Mouse (Mus musculus) megakaryocyte, embryonic 14.5 days (primary cell): ENCODE data around the gene Chp1. TPM values are rescaled to one million over a fixed set of nuclear protein-coding genes. Genes with fewer than 3 reads are reported as not detected.
"Not testable (repeated sequence)": the region's sequence is repeated elsewhere in the genome, so short reads cannot be mapped to it uniquely, and the experiment has no call there.

Source experiments
- H3K27me3 ChIP-seq: replicated peaks from 2 replicates; pipeline ENCODE3; 2012; ENCODE audit warnings: inconsistent platforms
- H3K36me3 ChIP-seq: replicated peaks from 2 replicates; pipeline ENCODE3; 2012; ENCODE audit warnings: low read length, inconsistent platforms, mixed read lengths
- H3K4me1 ChIP-seq: 2 replicates; pipeline ENCODE4 v1.6.1; 2012; ENCODE audit warnings: inconsistent platforms
- H3K4me3 ChIP-seq: replicated peaks from 2 replicates; pipeline ENCODE3; 2012; ENCODE audit warnings: moderate library complexity, mild to moderate bottlenecking, inconsistent platforms
- H3K9me3 ChIP-seq: 2 replicates; pipeline ENCODE4 v1.6.1; 2012; ENCODE audit warnings: inconsistent platforms
- FLI1 ChIP-seq: IDR thresholded peaks from 2 replicates; pipeline ENCODE4 v1.6.1; 2012; ENCODE audit warnings: low read length, inconsistent platforms, mixed read lengths
- GATA1 ChIP-seq: IDR thresholded peaks from 3 replicates; pipeline ENCODE4 v1.6.1; 2012; ENCODE audit warnings: mixed read lengths, low read length, inconsistent platforms, borderline replicate concordance
- polyA plus RNA-seq: library from polyadenylated mRNA; stranded (reverse); fragments of >175 nt; gene quantifications from 2 replicates; pipeline ENCODE4 v1.2.3, GENCODE M21; 2012; ENCODE audit warnings: low replicate concordance; ENCODE audit not compliant: insufficient read depth

The Chp1 gene
- polyA plus RNA-seq = 9.7 and 15.1 TPM in 2 replicates

- Histone ChIP-seq H3K4me1 (peaks cover 30% of the 10 kb centered on the region), H3K27me3 (no peaks in the 10 kb centered on the region), H3K9me3 (no peaks in the 10 kb centered on the region), H3K4me3 (peak within 1 kb of the TSS; percentile 92), H3K36me3 (peaks cover 11% of the 10 kb centered on the region)
- no peak for TF ChIP-seq GATA1
- TF ChIP-seq FLI1 = no peak
Measured at GRCm38 (mm10) chr2:119547522-119548370, at the start of gene Chp1, which contains the start of gene Exd1. Chp1 (plus strand) TSS chr2:119547697. Exd1 (minus strand) TSS chr2:119547627.

- peaks cover 5% of the 10 kb centered on the region for H3K27me3 ChIP-seq
- TF ChIP-seq GATA1 = no peak
- no peak for TF ChIP-seq FLI1
- H3K4me1 ChIP-seq = peaks cover 7% of the 10 kb centered on the region
- no peaks in the 10 kb centered on the region for H3K36me3 ChIP-seq
- H3K9me3 ChIP-seq = no peaks in the 10 kb centered on the region
- H3K4me3 ChIP-seq = no peak overlapping the region
Measured at GRCm38 (mm10) chr2:119498859-119499258, 48.6 kb upstream of the Chp1 start.

- H3K27me3 ChIP-seq = peaks cover 5% of the 10 kb centered on the region
- H3K36me3 ChIP-seq = no peaks in the 10 kb centered on the region
- no peaks in the 10 kb centered on the region for H3K9me3 ChIP-seq
- TF ChIP-seq GATA1 (no peak), FLI1 (no peak)
- H3K4me1 ChIP-seq = peaks cover 8% of the 10 kb centered on the region
- H3K4me3 ChIP-seq = no peak overlapping the region
Measured at GRCm38 (mm10) chr2:119500965-119501652, 46.4 kb upstream of the Chp1 start.

- peaks cover 2% of the 10 kb centered on the region for H3K27me3 ChIP-seq
- no peak overlapping the region for H3K4me3 ChIP-seq
- H3K36me3 ChIP-seq = no peaks in the 10 kb centered on the region
- TF ChIP-seq GATA1 (no peak), FLI1 (no peak)
- 0 out of 2 replicates have a peak, but pooled peaks cover under 1% of the 10 kb centered on the region for H3K9me3 ChIP-seq
- H3K4me1 ChIP-seq = peaks cover 6% of the 10 kb centered on the region
Measured at GRCm38 (mm10) chr2:119507108-119507507, 40.4 kb upstream of the Chp1 start.

GRCm38 (mm10) chr2:119508518-119508917, 39.0 kb upstream of the Chp1 start:
- H3K4me3 ChIP-seq, H3K36me3 ChIP-seq, H3K4me1 ChIP-seq, H3K9me3 ChIP-seq, H3K27me3 ChIP-seq: not testable (repeated sequence)

- no peaks in the 10 kb centered on the region for H3K36me3 ChIP-seq
- peaks cover 7% of the 10 kb centered on the region for H3K4me1 ChIP-seq
- TF ChIP-seq FLI1 (no peak), GATA1 (no peak)
- H3K9me3 ChIP-seq = 0 out of 2 replicates have a peak, but pooled peaks cover 3% of the 10 kb centered on the region
- peaks cover 6% of the 10 kb centered on the region for H3K27me3 ChIP-seq
- H3K4me3 ChIP-seq = no peak overlapping the region
Measured at GRCm38 (mm10) chr2:119510856-119511255, 36.6 kb upstream of the Chp1 start.

- no peak overlapping the region for H3K4me3 ChIP-seq
- H3K27me3 ChIP-seq = peaks cover 7% of the 10 kb centered on the region
- H3K9me3 ChIP-seq = 0 out of 2 replicates have a peak, but pooled peaks cover 3% of the 10 kb centered on the region
- TF ChIP-seq GATA1 (no peak), FLI1 (no peak)
- H3K36me3 ChIP-seq = no peaks in the 10 kb centered on the region
- H3K4me1 ChIP-seq = peaks cover 7% of the 10 kb centered on the region
Measured at GRCm38 (mm10) chr2:119512292-119512691, 35.2 kb upstream of the Chp1 start.

- peaks cover 7% of the 10 kb centered on the region; the same call in 1 of the 2 replicates for H3K4me1 ChIP-seq
- H3K36me3 ChIP-seq = no peaks in the 10 kb centered on the region
- peaks cover 8% of the 10 kb centered on the region for H3K27me3 ChIP-seq
- no peak for TF ChIP-seq FLI1
- no peak for TF ChIP-seq GATA1
- no peak overlapping the region for H3K4me3 ChIP-seq
- 0 out of 2 replicates have a peak, but pooled peaks cover 3% of the 10 kb centered on the region for H3K9me3 ChIP-seq
Measured at GRCm38 (mm10) chr2:119514026-119514522, 33.4 kb upstream of the Chp1 start.

- Histone ChIP-seq H3K9me3 (0 out of 2 replicates have a peak, but pooled peaks cover 3% of the 10 kb centered on the region), H3K4me1 (peaks cover 7% of the 10 kb centered on the region; the same call in 1 of the 2 replicates), H3K27me3 (peaks cover 6% of the 10 kb centered on the region), H3K4me3 (no peak overlapping the region), H3K36me3 (no peaks in the 10 kb centered on the region)
- no peak for TF ChIP-seq GATA1
- TF ChIP-seq FLI1 = no peak
Measured at GRCm38 (mm10) chr2:119516811-119517210, 30.7 kb upstream of the Chp1 start.
